Mouse (Mus musculus) testis, postnatal 10 days (tissue): ENCODE measurements around the gene Ppp1r12b.
A peak's percentile ranks its signal among the peaks of the same experiment; 100 is the strongest.

Experiments used
- DNase-seq: peaks from one replicate; pipeline ENCODE4 v3.0.0; 2021; ENCODE audit warnings: low spot score

The Ppp1r12b gene

GRCm38 (mm10) chr1:134715092-134715491, 240.7 kb downstream of the Ppp1r12b start:
- no peak for DNase-seq

GRCm38 (mm10) chr1:134714166-134714565, 241.6 kb downstream of the Ppp1r12b start:
- no peak for DNase-seq

GRCm38 (mm10) chr1:134713421-134713969, 242.2 kb downstream of the Ppp1r12b start:
- no peak for DNase-seq

- no peak for DNase-seq
Measured at GRCm38 (mm10) chr1:134712781-134713299, 242.9 kb downstream of the Ppp1r12b start.

- DNase-seq, result no peak
Measured at GRCm38 (mm10) chr1:134711653-134712052, 244.1 kb downstream of the Ppp1r12b start.

GRCm38 (mm10) chr1:134711061-134711460, 244.7 kb downstream of the Ppp1r12b start:
- no peak for DNase-seq

- peak; percentile 76 for DNase-seq
Measured at GRCm38 (mm10) chr1:134709411-134710306, 246.1 kb downstream of the Ppp1r12b start.

- DNase-seq, result peak; percentile 74
Measured at GRCm38 (mm10) chr1:134708801-134709385, 246.8 kb downstream of the Ppp1r12b start.

GRCm38 (mm10) chr1:134708274-134708673, 247.5 kb downstream of the Ppp1r12b start:
- DNase-seq, result no peak

- no peak for DNase-seq
Measured at GRCm38 (mm10) chr1:134707516-134707915, 248.2 kb downstream of the Ppp1r12b start.

- no peak for DNase-seq
Measured at GRCm38 (mm10) chr1:134706549-134706948, 249.2 kb downstream of the Ppp1r12b start.
